Mouse (Mus musculus): ENCODE measurements around the gene Pacsin2.

Pacsin2 gene

DNA sequence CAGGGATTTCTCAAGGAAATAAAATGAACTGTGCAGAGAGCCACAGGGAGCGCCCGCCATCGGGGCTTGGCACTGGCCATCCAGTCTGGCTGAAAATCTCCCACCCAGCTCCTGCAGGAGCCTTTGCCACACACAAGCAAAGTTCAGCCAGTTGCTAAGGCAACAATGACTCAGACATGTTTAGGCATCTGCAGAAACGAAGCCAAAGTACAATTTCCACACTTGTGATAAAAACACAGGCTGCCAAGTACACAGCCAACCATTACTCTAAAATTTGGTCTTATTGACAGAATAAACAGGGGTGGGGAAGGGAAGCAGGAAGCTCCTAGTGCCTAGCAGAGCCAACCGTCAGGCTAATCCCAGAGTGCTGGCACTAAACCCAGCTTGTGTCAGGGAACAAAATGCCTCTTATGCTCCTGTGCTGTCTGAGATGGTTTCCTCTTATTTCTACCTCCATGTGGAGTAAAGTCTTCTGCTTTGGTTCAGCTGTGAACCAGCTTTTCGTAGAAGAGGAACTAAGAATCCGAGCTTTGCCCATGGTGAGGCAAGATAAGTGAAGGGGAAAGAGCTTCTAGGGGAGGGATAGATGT lies 12.7 kb downstream of the Pacsin2 start:
- DNase-seq (ENCODE audit: low spot score in 2 of 2): no peak

DNA sequence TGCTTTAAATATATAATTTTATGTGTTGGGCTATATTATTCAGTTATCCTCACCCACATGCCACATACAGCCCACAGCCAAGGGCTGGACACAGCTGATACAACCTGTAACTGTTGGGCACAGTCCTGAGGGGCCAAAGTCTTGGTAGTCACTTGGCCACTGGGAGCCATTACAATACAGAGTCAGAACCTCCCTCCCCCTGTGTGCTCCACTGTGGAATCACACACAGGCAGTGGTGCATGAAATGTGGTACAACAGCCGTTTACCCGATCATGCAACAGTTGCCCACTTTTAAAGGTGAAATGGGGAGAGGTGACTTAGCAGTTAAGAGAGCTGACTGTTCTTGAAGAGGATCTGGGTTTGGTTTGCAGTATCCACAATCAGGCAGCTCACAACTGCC lies 14.4 kb downstream of the Pacsin2 start:
- DNase-seq (ENCODE audit: low spot score in 2 of 2): no peak

DNA sequence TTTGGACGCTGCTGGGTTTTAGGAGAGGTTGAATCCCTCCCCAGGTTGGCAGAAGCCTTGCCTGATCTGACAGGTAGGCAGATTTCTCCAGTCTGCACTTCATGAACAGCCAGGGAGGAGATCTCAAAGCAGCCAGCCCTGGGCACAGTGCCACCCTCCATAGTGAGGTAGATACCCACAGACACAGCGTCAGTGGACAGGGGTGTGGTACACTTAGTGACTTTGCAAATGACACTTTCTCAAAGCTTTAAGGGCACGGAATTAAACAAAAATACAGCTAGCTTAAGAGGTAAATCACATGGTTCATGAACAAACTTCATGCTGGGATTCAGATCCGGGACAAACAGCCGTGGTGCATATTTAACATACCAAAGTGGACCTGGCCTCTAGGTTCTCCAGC lies 15.8 kb downstream of the Pacsin2 start:
- peak in 1 of 2 experiments; percentile 64 for DNase-seq (ENCODE audit: low spot score in 2 of 2)

DNA sequence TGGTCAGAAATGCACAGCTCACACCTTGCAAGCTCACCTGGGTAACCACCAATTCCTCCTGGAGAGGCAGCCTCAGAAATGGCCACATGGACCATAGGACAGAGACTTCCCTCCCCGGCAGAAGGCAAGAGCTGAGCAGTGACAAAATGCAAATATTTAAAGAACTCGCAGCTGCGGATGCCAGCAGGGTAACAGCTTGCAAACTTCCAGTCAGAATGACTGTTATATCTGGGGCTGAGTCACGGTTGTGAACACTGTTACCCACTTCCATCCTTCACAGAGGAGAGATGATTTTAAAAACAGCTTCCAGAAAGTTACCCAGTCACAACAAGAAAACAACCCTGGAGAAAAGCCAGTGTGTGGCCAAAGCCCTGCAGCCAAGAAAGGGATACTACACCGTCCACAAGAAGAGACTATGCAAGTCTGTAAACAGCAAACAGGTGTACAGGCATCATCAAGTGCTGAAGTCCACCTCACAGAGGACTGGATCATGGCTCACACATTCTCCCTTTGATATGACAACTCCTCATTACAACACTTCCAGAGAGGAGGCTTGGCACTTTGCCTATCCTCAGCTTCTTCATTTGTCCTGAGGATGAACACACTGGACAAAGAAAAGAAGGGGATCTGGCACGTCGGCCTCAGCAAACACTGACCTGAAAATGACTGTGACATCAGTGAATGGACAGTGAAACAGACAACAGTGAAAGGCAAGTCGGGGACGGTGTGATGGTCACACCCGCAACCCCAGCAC lies 16.4 kb downstream of the Pacsin2 start:
- no peak for DNase-seq (ENCODE audit: low spot score in 2 of 2)

DNA sequence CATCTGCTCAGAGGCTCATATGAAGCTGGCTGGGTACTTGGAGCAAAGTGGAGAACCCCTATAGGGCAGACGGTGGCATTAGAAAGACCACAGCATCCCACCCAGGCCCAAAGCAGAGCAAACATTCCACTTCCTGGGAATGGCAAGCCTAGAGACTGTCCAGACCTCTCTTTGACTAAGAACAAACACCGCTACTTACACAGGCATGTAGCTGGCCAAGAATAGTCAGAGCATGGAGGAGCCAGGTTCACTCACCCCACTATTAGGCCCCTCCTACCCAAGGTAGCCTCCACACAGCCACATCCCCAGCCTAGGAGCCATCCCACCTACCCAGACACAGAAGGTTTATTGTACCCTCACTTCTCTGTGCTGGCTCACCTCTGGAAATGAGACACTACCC lies 18.5 kb downstream of the Pacsin2 start:
- DNase-seq (ENCODE audit: low spot score in 2 of 2): no peak

DNA sequence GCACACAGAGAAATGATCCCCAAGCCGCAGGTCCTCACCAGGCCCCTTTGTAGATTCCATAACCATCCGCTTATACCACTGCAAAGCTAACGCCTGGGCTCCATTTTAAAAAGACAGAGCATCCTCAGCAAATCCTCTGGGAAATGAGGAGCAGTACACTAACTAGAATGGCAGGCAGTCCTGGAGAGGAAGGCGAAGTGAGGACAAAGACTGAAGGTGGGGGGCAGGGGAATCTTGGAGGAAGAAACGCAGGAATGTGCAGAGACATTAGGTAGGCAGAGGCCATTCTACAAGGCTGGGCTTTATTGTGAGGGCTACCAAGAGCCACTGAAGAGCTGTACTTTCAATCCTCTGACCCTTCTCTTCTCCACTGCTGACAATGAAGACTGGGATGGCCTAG lies 19.0 kb downstream of the Pacsin2 start:
- DNase-seq (ENCODE audit: low spot score in 2 of 2): no peak

DNA sequence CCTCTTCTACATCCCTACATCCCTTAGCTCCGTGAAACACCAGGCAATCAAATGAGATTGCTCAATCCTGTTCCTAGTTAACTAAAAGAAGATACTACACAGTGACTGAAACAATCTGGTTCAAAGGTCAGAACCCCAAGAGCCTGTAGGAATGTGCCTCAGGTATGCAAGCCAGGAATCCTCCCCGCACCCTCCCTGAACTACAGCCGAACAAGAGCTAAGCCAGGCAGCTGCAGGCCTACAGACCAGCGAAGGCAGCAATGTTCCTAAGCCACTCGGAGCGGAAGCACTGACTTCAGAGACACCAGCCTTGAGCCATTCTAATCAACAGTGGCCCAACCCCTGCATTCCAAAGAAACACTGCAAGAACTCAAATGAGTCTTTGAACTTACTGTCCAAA lies 20.0 kb downstream of the Pacsin2 start:
- DNase-seq (ENCODE audit: low spot score in 2 of 2): no peak

DNA sequence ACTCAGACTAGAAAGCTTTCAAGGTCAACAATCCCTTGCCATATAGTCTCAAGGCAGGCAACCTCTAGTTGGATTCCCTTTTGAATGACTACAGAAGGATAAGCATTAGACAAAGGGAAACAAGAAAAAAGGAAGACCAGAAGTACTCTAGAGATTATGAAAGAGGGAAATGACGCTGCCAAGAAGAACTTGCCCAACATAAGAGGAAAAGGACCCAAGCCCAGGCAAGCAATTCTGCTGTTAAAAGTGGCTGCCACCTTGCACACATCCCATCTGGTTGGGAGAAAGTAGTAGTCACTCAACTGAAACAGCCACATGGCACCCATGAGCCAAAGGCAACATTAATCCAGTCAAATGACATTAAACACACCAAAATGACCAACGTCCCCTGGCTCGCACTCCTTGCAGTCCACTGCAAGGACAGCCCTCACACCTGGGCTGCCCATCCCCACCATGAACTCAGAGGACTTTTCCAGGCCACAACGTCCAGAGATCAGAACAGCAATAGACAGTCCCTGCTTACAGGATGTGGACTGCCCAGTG lies 21.8 kb downstream of the Pacsin2 start:
- no peak for DNase-seq (ENCODE audit: low spot score in 2 of 2)

DNA sequence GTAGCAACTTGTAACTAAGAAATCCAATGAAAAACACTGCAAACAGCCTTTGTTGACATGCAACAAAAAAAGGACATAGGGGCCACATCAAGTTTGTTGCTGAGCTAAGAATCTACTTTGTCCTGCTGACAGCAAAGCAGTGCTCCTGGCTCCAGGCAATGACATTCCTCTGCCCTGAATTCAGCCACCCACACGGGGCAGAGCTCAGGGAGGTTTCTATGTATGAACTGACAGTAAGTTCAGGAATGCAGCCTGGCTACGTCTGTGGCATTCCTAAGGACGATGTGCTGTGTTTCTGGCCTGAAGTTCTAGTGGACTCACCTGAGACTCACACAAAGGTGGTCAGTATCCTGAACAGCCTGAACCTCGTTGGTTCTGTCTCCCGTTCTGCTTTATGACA lies 23.7 kb downstream of the Pacsin2 start:
- no peak for DNase-seq (ENCODE audit: low spot score in 2 of 2)

DNA sequence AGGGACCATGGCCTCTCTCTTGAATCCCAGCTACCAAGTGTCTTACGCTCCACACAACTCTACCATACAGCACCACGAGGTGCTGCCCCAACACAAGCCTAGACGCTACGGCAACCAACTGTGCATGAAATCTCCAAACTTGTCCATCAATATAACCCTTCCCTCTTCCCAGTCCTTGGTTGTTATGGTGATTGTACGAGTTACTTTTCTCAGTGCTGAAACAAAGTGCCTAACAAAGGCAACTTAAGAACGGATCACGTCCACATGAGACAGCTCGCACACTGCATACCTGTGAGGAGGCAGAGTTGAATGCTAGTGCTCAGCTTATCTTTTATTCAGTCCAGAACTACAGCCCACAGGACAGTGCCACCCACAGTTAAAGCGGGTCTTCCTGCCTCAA lies 27.9 kb downstream of the Pacsin2 start:
- no peak for DNase-seq (ENCODE audit: low spot score in 2 of 2)

DNA sequence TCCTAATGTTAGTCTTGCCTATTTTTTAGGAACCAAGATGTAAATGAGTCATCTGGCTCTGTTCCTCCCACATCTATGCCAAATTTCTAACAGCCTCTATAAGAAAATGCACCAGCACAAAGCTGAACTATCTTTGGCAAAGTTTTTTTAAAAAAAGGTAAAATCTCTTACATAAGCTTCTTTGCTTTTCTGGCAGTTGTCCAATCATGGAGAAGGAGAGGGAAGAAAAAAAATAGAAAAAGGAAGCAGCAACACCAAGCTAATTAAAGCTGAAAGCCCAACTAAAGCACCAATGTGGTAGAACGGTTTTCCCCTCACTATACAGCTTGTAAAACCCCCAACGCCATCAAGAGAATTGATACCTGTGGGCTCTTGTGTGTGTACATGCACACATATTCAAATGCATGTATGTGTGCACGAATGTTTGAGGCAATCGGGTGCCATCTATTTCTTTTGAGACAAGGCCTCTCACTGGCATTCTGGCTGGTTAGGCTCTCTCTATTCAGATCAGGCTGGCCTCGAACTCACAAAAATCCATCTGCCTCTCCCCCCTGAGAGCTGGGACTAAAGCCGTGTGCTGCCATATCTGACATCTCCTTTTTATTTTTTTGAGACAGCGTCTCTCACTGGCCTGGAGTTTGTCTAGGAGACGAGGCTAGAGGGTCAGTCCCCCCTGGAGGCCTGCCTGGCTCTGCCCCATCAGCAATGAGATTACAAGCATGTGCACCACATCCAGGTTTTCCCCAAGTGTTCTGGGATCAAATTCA lies 28.9 kb downstream of the Pacsin2 start:
- no peak for DNase-seq (ENCODE audit: low spot score in 2 of 2)

DNA sequence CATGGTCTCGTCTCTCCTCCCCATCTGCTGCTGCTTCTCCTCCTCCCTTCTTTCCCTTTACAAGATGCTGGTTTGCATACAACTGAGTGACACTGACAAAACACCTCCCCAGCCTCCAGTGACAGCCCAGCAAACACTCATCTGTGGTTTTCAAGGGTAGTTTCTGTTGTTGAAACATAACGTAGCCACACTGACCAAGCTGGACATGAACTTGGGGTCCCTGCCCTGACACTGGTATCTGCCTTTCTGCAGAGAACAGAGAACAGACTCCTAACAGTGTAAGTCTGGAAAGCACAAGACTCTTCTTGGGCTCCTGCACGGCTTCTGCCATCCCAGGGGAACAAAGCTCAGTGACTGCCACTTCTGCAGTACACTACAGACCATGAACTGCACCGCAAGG lies 29.7 kb downstream of the Pacsin2 start:
- no peak for DNase-seq (ENCODE audit: low spot score in 2 of 2)

DNA sequence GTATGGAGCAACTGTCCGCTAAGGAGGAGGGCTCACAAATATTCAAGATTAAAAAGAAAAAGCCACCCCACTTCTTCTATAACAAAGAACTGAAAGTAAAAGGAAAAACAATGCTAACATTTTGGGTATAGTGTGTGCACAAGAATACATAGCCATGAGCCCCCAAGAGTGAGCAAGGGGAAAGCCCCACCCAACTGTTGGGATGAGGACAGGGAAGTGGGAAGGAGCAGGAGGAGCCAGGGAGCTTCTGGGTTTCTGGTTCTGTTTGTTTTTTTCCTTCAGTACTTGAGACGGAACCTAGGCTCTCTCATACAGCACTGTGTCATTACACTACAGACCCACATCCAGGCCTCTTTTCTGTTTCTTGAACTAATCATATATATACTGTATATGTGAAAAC lies 31.1 kb downstream of the Pacsin2 start:
- DNase-seq (ENCODE audit: low spot score in 2 of 2): no peak

DNA sequence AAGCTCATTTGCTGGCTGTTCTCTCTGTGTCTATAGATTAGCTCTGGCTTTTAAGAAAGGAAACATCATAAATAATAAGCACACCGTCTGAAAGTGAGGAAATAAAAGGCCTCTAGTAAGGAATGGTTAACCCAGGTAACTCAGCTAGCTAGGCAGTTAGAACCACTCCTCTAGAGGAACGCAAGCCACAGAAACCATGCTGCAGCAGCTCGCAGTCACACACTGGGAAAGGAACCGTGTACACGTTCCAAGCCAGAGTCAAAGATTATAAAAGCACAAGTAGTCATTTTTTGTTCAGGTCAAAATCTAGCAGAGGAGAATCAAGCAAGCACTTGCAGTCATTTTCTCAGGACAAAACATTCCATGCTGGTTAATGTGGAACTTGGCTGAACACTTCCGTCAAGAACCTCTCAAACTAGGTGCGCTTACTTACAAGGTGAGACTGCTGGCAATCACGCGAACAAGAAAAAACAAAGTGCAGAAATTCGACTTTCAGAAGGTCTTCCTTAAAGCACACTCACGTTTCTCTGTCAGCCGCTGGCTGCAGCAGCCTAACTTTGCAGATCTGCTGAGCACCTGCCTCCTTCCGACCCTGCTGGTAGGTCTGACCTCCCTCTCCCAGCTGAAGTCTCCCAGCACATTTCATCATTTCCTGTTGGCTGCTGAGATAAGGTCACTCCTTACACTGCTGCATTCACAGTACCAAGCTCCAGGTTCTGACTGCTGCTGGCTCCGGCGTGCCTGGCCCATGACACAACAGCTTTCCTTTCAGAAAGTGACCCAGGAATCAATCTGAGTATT lies 32.0 kb downstream of the Pacsin2 start:
- DNase-seq (ENCODE audit: low spot score in 2 of 2): peak; percentile 60 to 64

DNA sequence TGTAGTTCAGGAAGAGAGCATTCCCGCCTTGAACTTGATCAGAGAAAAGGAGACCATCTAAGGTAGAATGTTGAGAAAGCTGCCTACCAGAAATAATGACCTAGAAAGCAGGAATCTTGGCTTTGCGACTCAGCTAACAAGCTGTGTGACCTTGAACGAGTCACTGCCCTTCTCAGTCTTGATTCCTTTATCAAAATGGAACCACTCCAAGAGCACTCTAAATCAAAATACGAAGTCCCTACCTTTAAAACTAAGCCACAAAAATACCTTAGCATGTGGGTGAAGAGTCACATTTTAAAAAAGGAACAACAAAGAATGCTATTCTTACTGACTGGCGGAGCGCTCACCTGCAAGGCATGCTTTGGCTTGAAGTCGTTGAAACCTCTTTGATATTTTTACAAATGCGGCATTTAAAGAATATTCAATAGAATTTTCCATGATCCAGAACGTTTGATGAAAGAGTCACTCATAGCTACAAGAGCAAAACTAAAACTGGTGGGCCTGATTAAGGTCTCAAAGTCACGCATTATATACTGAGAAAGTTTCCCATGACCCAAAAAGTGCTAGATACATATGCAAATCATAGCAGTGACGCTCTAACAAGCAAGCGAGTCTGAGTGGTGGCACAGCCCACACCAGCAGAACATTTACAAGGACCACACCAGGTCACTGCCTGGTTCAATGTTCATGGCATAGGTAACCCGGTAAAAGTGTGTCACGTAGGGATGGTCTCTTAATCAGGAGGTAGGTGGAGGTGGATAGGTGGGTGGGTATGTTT lies 33.2 kb downstream of the Pacsin2 start:
- no peak for DNase-seq (ENCODE audit: low spot score in 2 of 2)

DNA sequence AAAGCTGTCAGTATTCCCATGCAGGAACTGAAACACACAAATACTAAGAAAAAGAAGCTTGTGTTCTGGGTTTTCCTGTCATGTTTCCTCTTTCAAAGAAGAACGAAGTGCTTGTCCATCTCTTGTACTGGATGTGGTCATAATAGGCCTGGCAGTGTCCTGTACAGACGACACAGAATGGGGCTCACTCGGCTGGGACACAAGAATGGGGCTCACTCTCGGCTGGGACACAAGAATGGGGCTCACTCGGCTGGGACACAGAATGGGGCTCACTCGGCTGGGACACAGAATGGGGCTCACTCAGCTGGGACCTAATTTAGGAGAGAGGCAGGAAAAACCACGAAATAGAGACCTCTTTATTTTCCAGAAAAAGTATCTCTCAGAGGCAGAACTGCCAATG lies 34.0 kb downstream of the Pacsin2 start:
- no peak for DNase-seq (ENCODE audit: low spot score in 2 of 2)

DNA sequence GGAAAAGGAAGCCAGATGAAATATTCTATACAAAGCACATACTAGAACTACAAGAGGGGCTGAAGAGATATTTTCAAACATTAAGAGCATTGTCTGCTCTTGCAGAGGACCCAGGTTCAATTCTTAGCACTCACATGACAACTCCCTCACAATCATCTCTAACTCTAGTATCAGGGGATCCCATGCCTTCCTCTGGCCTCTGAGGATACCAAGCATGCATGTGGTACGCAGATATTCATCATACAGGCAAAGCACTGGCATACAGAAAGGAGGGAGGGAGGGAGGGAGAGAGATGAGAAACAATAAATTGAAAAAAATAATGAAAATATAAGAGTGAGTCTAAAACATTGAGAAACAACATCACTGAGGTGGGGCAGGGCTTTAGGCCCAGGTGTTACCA lies 35.8 kb downstream of the Pacsin2 start:
- no peak for DNase-seq (ENCODE audit: low spot score in 2 of 2)

DNA sequence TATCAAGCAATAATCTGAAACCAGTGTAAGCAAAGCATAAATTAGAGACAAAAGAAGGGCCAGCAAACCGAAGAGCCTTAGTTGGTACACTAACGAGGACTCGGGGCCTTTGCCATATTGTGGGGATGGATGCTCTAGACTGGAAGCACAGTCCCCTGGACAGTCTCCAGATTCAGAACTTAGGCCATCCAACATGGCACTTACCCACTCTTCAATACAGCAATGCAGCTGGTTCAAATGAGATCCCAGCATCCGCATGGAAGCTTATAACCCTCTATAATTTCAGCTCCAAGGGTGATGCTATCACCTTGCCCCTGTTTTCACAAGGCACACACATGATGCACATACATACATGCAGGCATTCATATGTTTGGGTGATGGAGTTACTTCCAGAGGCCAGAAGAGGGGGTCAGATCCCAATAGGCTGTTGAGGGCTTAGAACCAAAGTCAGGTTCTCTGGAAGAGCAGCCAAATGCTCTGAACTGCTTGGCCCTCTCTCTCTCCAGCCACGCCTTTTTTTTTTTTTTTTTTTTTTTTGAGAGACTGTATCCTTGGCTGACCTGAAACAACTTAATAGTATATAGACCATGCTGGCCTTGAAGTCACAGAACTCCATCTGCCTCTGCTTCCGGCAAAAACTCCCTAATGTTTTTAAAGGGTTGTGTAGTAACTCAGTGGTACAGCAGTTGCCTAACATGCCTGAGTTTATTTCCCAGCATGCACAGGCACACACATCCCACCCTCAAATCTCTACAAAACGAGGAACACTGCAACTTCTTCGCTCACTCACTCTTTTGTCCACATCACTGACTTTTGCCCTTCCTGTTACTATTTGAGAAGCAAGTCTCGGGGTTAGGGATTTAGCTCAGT lies 36.9 kb downstream of the Pacsin2 start:
- no peak for DNase-seq (ENCODE audit: low spot score in 2 of 2)

DNA sequence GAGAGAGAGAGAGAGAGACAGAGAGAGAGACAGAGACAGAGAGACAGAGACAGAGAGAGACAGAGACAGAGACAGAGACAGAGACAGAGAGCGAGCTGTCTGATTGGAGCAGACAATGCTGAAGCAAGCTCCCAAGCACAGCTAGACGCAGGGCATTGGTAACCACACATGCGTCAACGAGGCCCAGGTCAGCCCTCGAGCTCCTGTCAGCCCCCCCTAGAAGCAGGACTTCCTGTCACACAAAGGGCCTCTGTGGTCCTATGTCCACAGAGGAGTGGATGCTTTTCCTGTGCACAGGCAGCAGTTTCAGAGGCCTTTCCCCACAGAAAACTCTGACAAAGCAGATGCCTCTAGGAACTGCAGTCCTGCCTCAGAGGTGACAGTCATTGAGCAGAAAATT lies 38.6 kb downstream of the Pacsin2 start:
- no peak for DNase-seq (ENCODE audit: low spot score in 2 of 2)

DNA sequence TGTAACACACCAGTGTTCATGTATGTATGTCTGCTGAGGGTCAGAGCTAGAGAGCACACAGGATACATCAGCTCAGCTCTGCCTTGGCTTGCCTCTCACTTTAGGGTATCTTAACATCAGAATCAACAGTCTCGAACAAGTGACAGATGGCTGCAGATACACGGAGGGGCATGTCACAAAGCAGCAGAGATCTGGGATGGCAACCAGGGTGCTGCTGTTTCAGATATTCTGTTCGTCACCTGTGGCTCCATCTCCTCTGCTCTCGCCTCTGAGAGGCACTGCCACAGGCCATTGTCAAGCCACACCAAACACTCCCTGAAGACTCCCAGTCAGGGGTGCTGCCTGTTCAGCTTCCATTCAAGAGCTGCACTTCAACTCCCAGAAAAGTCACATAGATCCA lies 39.1 kb downstream of the Pacsin2 start:
- no peak for DNase-seq (ENCODE audit: low spot score in 2 of 2)
